Mouse (Mus musculus) 3T3-L1 (cell line): Measurements from ENCODE around the gene Prok2.

Experiments
- DNase-seq: peaks from one replicate; pipeline ENCODE4 v3.0.0-alpha.2; 2015; ENCODE audit warnings: low read depth, low spot score

The Prok2 gene

DNA sequence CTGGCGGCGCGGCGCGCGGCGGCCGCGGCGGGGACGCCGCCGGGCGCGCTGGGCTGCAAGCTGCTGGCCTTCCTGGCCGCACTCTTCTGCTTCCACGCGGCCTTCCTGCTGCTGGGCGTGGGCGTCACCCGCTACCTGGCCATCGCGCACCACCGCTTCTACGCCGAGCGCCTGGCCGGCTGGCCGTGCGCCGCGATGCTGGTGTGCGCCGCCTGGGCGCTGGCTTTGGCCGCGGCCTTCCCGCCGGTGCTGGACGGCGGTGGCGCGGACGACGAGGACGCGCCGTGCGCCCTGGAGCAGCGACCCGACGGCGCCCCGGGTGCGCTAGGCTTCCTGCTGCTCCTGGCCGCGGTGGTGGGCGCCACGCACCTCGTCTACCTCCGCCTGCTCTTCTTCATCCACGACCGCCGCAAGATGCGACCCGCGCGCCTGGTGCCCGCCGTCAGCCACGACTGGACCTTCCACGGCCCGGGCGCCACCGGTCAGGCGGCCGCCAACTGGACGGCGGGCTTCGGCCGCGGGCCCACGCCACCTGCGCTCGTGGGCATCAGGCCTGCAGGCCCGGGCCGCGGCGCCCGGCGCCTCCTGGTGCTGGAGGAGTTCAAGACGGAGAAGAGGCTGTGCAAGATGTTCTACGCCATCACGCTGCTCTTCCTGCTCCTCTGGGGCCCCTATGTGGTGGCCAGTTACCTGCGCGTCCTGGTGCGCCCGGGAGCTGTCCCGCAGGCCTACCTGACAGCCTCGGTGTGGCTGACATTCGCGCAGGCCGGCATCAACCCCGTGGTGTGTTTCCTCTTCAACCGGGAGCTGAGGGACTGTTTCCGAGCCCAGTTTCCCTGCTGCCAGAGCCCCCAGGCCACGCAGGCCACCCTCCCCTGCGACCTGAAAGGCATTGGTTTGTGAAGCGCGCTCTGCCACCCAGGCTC, 33.0 kb downstream of the Prok2 start:
- DNase-seq: no peak

DNA sequence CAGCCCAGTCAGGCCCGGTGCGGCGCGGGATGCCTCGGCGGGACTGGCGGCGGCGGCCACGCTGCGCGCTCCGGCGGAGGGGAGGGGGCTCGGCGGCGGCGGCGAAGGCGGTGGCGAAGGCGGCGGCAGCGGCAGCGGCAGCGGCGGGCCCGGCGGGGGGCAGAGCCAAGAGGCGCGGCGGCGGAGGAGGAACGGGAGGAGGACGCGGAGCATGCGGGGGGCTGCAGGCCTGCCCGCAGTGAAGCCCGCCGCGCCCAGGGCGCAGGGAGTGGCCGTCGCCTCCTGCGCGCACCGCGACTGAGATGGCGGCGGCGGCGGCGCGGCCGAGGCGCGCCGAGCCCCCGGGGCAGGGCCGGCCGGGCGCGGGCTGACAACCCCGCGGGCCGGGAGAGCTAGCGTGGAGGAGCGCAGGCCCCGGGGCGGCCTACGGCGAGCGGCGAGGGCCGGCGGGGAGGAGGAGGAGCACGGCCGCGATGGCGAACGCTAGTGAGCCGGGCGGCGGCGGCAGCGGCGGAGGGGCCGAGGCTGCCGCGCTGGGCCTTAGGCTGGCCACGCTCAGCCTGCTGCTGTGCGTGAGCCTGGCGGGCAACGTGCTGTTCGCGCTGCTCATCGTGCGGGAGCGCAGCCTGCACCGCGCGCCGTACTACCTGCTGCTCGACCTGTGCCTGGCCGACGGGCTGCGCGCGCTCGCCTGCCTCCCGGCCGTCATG, 33.8 kb downstream of the Prok2 start, which contains the start of gene Gpr27:
Gene Gpr27, plus strand, starts transcription at position 474 of the 710 bp plus-strand sequence.
- DNase-seq: no peak

DNA sequence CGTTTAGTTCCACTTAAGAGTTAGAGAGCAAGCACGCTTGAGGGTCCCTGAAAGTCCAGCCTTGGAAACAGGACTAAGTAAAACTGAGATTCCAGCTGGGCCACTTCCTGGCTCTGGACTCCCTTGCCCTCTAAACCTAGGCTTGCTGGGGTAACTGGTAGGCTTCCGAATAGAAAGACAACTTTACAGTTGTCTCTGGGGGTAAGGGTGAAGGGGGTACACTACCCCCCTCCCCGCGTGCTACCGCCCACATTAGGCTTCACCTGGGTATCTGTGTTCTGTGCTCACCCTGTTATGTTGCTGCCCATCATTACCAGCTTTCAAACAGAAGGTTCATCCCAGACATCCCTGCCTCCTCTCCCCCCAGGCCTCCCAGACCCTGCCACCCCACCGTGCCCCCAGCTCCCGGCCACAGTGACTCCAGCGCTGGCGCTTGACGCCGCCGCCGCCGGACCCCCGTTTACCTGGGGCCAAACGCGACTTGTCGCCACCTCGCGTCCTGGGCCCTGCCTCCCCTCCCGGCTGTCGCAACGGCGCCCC, 34.5 kb downstream of the Prok2 start:
- no peak for DNase-seq

DNA sequence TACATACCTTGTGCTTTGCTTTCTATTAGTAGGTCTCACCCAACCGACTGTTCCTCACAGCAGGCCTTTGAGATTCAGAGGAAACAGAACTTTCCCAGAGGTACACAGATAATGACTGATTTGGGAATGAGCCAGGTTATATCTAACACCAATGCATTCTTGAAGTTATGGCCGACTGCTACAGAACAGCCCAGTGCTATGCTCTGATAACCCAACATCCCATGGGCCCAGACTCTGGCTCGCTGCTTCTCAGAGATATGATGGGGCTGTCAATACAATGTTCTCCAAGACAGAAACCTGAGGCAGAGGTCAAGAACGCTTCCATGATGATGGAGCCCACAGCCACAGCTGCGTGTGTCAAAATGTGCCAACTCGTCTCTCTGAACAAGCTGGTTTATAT, 37.7 kb downstream of the Prok2 start:
- no peak for DNase-seq

DNA sequence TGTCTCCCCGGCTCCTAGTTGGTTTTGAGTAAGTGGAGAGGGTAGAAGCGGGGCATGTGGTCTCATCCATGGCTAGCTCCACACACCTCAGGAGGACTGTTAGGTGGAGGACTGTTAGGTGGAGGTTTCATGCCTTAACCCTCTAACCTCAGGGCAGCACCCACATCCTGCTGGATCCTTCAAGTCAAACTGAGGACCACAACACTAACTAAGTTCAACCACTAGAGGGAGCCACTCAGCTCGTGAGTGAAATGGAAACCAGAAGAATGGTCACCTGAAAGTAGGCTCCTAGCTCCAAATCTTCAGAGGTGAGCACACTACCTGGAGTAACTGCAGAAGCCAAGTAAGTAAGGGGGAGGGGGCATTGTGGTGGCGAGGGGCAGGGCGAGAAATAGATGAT, 41.3 kb downstream of the Prok2 start:
- peak; percentile 47 for DNase-seq

DNA sequence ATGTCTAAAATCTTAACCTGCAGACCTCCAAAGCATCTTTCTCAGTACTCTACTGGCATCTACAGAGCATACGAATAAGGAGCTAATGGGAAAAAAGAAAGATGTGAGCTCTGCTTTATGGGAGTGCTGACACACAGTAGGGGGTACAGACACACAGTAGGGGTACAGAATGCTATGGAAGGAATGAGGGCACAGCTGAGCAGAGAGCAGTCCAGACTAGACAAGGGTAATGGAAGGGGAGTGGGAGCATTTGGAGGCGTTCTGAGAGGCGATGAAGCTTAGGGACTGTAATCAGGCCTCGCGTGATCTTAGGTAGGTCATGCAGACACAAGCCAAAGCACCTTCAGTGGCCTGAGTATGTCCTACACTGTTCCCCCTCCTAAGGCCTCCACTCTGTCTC, 42.2 kb downstream of the Prok2 start:
- no peak for DNase-seq

DNA sequence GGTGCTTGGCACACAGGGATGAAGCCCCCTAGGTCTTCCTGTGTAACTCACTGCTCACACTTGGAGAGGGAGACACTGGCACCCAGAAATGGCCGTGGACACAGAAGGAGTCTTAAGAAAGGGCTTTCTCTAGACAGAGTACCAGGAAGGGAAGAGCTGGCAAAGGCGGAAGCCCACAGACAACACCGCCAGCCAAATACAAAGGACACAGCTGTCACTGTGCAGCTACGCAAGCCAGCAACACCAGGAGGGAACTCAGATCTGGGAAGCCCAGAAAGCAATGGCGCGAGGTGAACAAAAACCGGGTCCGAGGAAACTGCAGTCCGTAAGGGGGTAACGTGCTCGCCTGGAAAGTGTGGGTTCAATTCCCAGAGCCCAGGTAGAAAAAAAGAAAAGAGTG, 48.1 kb downstream of the Prok2 start:
- DNase-seq: no peak

DNA sequence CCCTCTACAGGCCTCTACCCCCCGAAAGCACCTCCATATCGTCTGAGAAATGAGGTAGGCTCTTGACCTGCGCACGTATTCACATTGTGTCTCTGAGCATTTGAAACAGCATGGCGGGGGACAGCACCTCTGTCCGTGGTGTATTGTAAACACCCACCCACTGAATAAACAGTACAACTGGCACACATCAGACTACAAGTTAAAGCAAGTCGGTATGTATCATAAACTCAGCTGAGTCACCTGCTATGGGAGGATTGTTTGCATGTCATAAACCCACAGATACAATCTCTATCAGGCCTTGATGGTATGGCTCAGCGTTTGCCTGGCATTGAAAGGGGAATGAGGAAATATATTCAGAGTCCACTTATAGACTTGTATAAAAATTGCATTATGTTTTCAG, 48.9 kb downstream of the Prok2 start:
- DNase-seq: no peak

DNA sequence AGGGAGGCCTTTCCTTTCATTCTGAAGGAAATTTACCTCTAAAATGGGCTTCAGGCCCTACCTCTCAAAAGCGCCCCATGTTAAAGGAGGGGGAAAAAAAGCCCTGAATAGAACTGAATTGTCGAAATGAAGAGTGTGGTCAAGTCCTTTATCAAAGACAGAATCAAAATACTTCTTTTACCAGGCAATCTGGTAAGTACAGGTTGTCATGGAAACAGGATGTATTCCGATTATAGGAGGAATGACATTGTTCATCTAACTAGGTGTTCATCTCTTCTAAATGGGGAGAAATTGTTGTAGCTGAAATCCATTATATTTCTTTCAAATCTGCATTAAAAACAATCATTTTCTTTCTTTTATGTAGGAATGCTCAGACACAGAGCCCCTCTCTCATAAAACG, 51.7 kb downstream of the Prok2 start:
- DNase-seq: no peak

DNA sequence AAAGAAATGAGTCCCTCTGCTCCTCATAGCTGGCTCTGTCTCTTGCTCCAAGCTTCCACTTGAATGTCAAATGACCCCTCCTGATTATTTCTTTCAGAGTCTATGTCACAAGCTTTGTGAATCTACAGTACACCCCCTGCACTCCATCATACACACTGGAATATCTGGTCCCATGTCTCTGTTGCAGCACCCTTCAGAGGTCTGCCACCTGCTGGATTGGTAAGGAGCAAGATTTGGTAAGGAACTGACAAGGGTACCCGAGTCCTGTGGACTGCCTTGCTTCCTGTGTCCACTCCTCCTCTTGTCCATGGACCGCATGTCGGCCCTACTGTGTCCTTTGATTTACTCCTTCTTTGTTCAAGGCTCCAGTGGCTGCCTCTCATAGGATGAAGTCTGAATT, 54.4 kb downstream of the Prok2 start:
- no peak for DNase-seq

DNA sequence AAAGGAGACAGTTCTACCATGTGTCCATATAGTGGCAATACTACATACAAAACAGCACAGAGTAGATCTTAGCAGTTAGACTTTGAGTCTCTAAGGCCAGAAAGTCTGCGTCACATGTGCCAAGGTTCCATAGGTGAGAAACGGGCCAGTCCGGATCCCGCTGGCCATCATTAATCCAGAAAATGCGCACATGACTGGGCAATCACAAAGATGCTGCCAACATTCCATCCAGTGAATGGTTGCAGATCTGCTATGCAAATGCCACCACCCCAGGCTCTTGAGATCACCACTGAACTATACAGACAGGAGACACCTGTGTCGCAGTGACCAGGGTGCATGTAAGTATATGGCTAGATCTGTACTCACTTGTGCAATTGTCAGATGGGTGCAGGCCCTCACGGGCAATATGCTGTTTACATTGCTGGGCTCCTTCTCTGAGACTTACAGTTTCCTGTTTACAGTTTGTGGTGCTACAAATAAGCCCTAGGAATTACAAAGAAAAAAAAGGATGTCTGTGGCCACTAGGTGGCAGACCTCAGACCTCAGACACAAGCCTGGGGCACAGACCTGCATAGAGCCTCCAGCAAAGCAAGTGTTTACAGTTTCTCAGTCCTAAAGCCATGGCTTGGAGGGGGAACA, 55.6 kb downstream of the Prok2 start:
- peak; percentile 82 for DNase-seq

DNA sequence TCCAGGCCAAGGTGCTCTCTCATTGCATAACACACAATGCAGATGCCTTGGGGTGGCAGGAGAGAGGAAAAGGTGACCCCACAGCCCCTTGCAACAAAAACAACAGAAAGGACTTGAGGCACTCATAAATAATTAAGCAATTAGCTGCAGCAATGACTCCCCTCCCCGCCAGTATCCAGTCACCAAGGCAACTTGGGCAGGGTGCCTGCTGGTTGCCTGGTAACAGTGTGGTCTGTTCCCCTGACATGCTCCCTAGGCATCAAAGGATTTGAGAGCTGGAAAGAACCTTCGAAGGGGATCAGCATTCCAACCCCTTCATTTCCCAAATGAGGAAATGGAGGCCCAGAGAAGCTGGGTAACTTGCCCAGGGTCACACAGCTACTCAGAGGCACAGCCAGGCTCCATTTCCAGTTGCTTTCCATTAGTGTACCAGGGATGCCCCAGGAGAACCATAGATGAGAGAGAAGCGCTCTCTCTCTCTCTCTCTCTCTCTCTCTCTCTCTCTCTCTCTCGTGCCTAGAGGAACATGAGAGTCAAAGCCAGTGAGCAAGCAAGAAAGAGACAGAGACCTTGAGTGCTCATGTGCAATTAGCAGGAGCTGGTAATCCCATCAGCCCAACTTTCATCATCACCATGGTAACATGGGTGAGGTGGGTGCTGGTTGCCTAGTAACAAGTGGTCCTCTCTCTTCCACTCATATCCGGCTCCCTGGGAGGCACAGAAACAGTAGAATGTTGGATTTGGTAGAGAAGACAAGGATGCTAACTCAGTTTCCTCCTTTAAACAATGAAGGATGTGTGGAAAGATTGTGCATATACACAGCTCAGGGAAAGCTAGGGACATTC, 56.5 kb downstream of the Prok2 start:
- DNase-seq: no peak

DNA sequence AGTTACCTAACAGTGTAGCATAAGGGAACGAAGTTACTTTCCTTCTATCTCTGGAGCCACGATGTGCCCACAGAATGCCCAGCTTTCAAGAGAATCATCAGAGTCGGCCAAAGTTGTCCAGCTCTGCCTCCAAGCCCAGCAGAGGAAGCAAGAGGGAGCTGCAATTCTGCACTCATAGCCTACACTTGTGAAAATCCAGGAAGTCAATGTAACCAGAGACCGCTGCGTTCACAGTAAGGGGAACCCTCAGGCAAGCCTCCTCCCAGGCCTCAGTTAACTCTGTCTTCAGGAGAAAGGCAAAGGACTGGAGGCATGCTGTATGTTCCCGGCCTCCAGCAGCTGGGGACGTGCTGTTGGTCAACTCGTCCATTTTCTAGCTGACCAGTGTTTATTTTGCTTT, 58.9 kb downstream of the Prok2 start:
- no peak for DNase-seq

DNA sequence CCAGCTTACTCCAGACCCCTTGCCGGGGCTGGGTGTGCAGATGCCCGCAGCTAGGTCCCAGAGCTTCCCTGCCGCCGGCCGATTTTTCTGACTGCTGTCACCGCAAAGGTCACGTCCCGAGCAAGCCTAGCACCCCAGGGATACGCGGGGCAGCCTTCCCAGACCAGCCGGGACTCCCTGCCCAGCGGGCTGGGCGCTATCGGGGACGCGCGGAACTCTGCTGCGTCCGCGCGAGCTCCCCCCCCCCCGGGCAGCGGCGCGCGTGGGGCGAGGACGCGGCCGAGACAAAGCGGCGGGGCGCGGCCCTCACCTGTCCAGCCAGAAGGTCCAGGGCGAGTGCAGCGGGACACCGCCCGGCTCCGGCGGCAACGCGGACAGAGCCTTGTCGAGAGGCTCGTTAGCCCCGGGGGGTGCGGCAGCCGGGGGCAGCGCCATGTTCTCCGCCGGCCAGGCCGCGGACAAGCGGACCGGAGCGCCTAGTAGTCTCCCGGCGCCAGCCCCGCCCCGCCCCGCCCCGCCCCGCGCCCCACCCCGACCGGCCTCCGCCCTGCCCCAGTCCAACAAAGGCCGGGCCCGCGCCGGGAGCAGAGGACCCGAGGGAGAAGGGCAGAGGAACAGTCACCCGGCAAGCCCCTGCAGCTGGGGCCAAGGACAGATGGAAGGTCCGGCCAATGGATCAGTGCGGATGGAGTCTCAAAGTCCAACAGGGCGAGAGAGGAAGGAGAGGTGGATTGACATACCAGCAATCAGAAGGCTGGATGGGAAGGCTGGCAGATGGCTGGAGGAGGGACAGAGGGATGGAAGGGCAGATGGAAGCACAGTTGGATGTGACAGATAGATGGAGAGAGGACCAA, 59.6 kb downstream of the Prok2 start, which contains the start of the genes Eif4e3 and Gm20696:
Gene Eif4e3, minus strand, starts transcription at position 454 of the 854 bp plus-strand sequence.
Gene Gm20696, minus strand, starts transcription at position 480 of the 854 bp plus-strand sequence.
- peak; percentile 37 for DNase-seq

DNA sequence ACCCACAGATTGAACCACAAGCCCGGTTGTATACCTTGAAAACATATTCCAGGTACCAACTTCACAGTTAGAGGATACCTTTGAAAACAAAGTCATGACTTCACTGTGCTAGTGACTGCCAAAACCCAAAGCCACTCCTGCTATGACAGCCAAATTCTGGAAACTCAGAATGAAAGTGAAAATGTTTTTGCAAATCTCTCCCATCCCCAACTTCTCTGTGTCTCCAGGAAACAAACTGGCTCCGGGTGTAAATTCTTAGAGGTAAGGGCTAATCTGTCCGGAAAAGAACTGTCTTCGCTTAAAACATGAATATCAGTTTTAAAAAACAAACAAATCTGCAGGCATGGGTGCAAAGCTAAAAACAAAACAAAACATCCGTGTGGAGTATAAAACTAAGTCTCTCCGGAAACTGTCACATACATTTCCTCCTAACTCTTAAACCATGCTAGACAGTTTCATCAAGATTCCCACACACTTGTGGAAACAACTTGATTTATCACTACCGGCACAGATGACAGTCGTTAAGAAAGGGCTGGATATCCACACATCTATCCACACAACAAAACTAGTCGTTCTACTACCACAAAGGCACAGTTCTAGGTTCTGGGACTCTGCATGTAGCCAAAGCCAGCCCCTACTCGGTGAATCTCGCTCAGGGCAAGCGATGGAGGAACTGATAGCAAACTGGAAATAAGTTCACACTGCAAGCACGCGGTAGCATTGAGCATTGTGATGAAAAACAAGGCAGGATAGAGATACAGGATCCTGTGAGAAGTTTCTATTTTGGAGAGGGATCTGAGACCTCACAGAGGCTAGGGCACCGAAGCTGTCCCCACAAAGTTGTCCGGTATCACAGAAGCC, 60.5 kb downstream of the Prok2 start:
- DNase-seq: peak; percentile 34

DNA sequence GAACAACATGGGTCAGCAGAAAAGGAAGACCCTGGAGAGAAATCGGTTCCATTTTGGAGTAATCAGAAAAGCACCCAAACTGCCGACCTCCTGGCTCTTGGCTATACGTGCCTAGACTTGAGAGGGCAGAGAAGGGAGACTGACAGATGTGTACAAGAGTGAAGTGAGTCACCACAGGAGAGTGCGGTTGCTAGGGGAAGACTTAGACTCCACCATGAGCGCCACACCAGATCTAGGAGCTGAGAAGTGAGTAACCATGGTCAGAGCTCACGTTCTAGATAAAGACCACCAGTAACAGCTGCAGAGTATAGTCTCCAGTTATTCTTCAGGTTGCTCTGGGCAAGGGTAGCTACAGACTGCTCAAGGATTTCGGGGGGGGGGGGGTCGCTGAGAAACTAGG, 63.0 kb downstream of the Prok2 start:
- no peak for DNase-seq
